Mouse (Mus musculus) C2C12 (cell line): ENCODE measurements around the gene Nkiras2.

Source experiments
- CTCF ChIP-seq: IDR thresholded peaks from one replicate; pipeline ENCODE4 v1.5.1; 2011; ENCODE audit not compliant: control insufficient read depth, insufficient read depth, insufficient read length
- FOSL1 ChIP-seq: IDR thresholded peaks from one replicate; pipeline ENCODE4 v1.8.0; 2011; ENCODE audit warnings: mild to moderate bottlenecking, low read length; ENCODE audit not compliant: poor library complexity, insufficient read depth, severe bottlenecking
- MAX ChIP-seq: IDR thresholded peaks from one replicate; pipeline ENCODE4 v1.6.1; 2011; ENCODE audit warnings: mild to moderate bottlenecking, control low read depth
- MYOD1 ChIP-seq: IDR thresholded peaks from one replicate; pipeline ENCODE4 v1.6.1; 2011; ENCODE audit warnings: low read depth; ENCODE audit not compliant: control insufficient read depth, insufficient read length
- MYOG ChIP-seq: IDR thresholded peaks from one replicate; pipeline ENCODE4 v1.6.1; 2011; ENCODE audit not compliant: control insufficient read depth, insufficient read length; ENCODE audit errors: extremely low read depth
- USF1 ChIP-seq: IDR thresholded peaks from one replicate; pipeline ENCODE4 v1.6.1; 2011; ENCODE audit warnings: low read depth, mild to moderate bottlenecking, control low read depth, moderate library complexity

DNA sequence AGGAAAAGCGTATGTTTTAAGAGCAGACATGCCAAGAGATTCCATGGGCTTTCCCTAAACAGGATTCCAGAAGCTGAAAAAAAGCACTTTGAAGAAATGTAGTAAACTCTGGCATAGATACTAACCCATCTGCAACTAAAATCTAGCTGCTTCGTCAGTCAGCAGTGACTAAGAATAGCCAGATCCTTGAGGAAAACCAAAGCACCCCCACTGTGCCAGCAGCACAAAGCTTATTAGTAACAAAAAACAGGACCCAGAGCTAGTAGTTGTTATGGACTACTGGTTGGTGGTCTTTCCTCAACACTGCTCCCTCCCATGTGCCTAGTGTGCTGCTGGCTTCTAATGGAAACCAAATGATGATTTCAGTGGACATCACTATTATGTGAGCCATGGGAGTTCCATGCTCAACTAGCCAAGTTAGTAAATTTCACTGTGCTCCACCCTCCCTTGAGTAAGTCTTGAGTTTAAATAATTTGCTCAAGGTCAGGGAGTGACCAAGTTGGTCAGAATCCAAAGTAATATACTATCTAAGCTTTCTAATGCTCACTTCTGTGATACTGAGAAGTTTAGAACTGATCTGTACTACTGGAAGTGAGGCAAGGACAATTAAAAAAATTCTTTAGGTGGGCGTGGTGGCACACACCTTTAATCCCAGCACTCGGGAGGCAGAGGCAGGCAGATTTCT, 14.6 kb upstream of the Nkiras2 start:
- TF ChIP-seq CTCF: no peak
- TF ChIP-seq USF1: no peak
- TF ChIP-seq MYOD1: no peak
- TF ChIP-seq MYOG: no peak
- no peak for TF ChIP-seq MAX
- TF ChIP-seq FOSL1: no peak
